Mouse (Mus musculus): ENCODE measurements around the gene Cyp2g1. TPM values are rescaled to one million over a fixed set of nuclear protein-coding genes. Genes with fewer than 3 reads are reported as not detected.
"Not testable (repeated sequence)": the region's sequence is repeated elsewhere in the genome, so short reads cannot be mapped to it uniquely, and the experiment has no call there.

The Cyp2g1 gene
- polyA plus RNA-seq, 1 experiment from 2014 or later = not detected

DNA sequence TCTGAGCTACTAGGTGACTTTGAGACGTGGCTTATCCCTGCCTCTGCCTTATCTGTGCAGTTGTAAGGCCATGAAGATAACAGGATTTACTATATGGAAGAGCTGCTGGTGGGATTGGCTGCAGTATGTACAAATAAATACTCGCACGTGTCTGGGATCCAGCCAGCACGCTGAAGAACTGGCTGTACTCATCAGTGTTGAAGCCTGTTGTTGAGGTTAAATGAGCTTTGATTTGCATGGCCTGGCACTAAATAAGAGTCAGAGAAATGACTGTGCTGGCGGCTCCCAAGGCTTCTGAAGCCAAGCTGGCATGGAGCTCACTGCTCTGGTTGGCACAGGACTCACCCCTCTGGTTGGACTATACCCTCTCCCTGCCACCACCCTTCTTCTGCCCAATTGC, 25.5 kb upstream of the Cyp2g1 start:
- WGBS = 72% methylated on average over 5 of the region's 5 CpGs
- H3K9me3 ChIP-seq = no peaks in the 10 kb centered on the region
- H3K4me1 ChIP-seq (replicated peaks) = no peaks in the 10 kb centered on the region
- ATAC-seq (ENCODE audit: insufficient number of reproducible peaks, insufficient read depth, low FRiP score, low TSS enrichment, low read depth) = no peak
- H3K36me3 ChIP-seq = no peaks in the 10 kb centered on the region
- H3K9ac ChIP-seq (replicated peaks) = no peak overlapping the region
- H3K27ac ChIP-seq = no peak overlapping the region
- H3K27me3 ChIP-seq = peaks cover 7% of the 10 kb centered on the region; the same call in 1 of the 2 replicates
- no peak overlapping the region for H3K4me3 ChIP-seq (replicated peaks)
- no peak overlapping the region for H3K4me2 ChIP-seq

DNA sequence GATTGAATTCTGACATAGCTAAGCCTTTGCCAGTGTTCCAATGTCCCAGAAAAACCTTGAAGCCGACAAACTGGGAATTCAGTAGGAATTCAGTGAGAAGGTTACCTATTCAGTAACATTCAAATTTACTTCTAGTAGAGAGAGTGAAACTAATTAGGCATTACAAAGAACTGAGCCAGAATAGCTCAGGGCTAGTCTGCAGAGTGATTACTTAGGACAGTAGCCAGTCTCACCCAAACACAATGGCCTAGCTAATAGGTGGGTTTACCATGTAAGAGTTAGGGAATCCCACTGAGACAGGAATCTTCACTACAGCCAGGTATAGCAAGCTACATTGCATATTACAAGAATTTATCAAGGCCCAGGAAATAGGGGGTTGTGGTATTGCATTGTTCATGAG, 22.7 kb upstream of the Cyp2g1 start:
- not testable (repeated sequence) for H3K4me1 ChIP-seq (replicated peaks); H3K9ac ChIP-seq (replicated peaks); H3K4me2 ChIP-seq; H3K27me3 ChIP-seq; H3K27ac ChIP-seq; H3K4me3 ChIP-seq (replicated peaks); ATAC-seq (ENCODE audit: insufficient number of reproducible peaks, insufficient read depth, low FRiP score, low TSS enrichment, low read depth); H3K36me3 ChIP-seq; H3K9me3 ChIP-seq
- 42% methylated on average over 1 of the region's 1 CpGs for WGBS

DNA sequence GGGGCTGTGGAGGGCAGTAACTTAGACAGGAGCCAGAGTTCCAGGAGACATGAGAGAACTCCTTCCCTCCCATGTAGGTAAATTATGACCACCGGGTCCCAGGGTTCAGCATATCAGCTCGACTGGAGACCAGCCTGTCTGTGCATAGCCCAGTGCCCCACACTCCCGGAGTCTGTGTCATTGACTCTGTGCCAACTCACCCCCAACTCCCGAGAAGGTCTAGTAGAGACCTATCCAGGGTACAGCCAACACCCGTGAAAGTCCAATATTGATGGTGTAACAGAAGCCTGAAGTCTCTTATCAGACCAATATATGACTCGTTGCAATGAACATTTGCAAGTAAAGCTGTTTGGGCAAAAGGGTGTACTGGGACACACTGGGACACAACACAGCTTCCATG, 18.7 kb upstream of the Cyp2g1 start:
- Histone ChIP-seq H3K27me3 (no peaks in the 10 kb centered on the region), H3K4me2 (no peak overlapping the region), H3K27ac (no peak overlapping the region), H3K4me1 (replicated peaks) (no peaks in the 10 kb centered on the region), H3K4me3 (replicated peaks) (no peak overlapping the region), H3K9me3 (no peaks in the 10 kb centered on the region; the same call in 1 of the 2 replicates), H3K9ac (replicated peaks) (no peak overlapping the region), H3K36me3 (no peaks in the 10 kb centered on the region)
- no peak for ATAC-seq (ENCODE audit: insufficient number of reproducible peaks, insufficient read depth, low FRiP score, low TSS enrichment, low read depth)
- 76% methylated on average over 6 of the region's 6 CpGs for WGBS

DNA sequence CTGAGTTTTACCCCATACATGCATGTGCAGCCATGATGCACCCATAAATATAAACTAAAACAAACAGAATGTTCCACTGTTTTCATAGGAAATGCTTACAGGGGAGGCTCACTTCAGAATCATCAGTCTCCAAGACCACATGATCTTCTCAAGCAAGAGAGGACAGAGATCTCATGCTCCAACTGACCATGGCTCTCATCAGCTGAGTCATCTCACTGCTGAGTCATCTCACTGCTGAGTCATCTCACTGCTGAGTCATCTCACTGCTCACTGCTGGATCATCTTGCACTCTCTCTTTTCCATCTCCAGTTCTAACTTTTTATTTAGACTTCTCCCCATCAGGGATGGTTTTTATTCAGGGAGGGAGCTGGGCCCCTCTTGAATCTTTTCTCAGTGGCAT, 8.6 kb upstream of the Cyp2g1 start:
- H3K4me2 ChIP-seq = no peak overlapping the region
- H3K4me3 ChIP-seq (replicated peaks) = no peak overlapping the region
- no peak overlapping the region for H3K9ac ChIP-seq (replicated peaks)
- no peaks in the 10 kb centered on the region for H3K27me3 ChIP-seq
- H3K9me3 ChIP-seq = 0 out of 2 replicates have a peak, but pooled peaks cover 7% of the 10 kb centered on the region
- no peaks in the 10 kb centered on the region for H3K4me1 ChIP-seq (replicated peaks)
- ATAC-seq (ENCODE audit: insufficient number of reproducible peaks, insufficient read depth, low FRiP score, low TSS enrichment, low read depth) = no peak
- no peak overlapping the region for H3K27ac ChIP-seq
- H3K36me3 ChIP-seq = no peaks in the 10 kb centered on the region

DNA sequence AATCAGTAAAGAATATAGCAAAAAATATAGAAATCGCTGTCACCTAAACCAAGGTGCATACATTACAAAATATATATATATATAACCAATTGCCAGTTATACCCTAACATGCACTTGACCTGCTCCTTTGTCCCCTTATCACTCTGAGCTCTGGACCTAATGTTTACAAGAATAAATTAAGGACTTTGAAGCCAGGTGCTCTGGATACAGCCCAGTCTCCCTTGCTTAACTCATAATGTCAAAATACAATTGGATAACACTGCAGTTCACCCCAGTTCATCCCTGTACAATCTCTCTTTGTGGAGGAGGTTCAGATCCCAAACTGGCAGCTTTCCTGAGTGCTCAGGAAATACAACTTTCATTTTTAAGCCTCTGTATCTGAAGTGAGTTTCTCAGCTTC, 7.7 kb upstream of the Cyp2g1 start:
- Histone ChIP-seq H3K9me3 (no peaks in the 10 kb centered on the region), H3K27ac (no peak overlapping the region), H3K9ac (replicated peaks) (no peak overlapping the region), H3K4me3 (replicated peaks) (no peak overlapping the region), H3K36me3 (no peaks in the 10 kb centered on the region), H3K4me1 (replicated peaks) (no peaks in the 10 kb centered on the region), H3K27me3 (no peaks in the 10 kb centered on the region), H3K4me2 (no peak overlapping the region)
- ATAC-seq (ENCODE audit: insufficient number of reproducible peaks, insufficient read depth, low FRiP score, low TSS enrichment, low read depth) = no peak
- WGBS = 97% methylated on average over 1 of the region's 1 CpGs

DNA sequence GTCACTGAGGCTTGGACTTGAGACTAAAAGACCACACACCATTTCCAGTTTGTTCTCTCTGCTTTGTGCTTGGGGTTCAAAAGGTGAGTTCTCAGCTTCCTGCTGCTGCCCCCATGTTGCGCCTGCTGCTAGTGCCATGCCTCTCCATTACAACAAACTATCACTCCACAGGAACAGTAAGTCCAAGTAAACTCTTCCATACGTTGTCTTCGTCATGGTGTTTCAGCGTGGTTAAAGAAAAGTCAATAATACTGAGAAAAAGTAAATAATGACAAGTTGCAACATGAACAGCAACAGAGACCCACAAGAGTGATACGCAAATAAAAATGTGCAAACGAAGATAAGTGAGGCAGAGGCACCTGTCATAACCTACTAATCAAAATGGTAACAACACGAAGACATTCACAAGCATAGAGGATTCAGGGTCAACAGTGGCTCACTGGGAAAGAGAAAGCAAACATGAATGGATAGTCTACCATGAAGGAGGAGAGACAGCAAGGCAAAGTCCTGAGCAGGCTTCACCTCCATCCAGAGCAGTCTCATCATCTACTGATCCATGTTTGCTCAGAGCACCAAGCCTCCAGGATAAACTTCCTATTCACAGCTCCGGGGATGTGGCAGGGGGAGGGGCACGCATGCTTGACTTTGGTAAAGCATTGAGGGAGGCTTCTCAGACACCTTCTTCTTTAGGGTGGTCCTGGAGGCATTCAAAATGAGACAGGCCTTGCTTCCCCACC, 23.0 kb downstream of the Cyp2g1 start:
- H3K4me1 ChIP-seq (replicated peaks); H3K9ac ChIP-seq (replicated peaks); H3K27me3 ChIP-seq; H3K27ac ChIP-seq; H3K36me3 ChIP-seq; H3K9me3 ChIP-seq; H3K4me2 ChIP-seq; ATAC-seq (ENCODE audit: insufficient number of reproducible peaks, insufficient read depth, low FRiP score, low TSS enrichment, low read depth); H3K4me3 ChIP-seq (replicated peaks): not testable (repeated sequence)
- 86% methylated on average over 9 of the region's 9 CpGs for WGBS

DNA sequence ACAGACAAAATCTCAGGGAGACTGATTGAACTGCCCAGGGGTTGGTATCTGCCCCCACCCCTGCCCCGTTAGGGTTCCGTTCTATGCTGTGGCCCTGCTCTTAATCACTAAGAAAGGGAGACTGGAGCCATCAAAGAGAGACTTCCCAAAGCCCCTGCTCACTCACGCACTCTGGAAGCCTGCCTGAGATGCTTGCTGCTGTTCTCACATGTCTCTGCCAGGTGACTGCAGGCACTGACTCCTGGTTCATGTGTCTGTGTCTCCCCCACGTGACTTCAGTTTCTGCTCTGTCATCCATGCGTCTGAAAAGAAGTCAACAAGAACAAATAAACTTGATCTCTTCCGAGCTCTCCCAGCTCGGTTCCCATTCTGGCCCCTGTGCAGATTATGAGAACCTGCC, 24.0 kb downstream of the Cyp2g1 start:
- H3K4me2 ChIP-seq; H3K9me3 ChIP-seq; H3K4me1 ChIP-seq (replicated peaks); H3K4me3 ChIP-seq (replicated peaks); H3K27ac ChIP-seq; H3K27me3 ChIP-seq; H3K36me3 ChIP-seq; ATAC-seq (ENCODE audit: insufficient number of reproducible peaks, insufficient read depth, low FRiP score, low TSS enrichment, low read depth); H3K9ac ChIP-seq (replicated peaks): not testable (repeated sequence)
- WGBS = 83% methylated on average over 7 of the region's 7 CpGs

DNA sequence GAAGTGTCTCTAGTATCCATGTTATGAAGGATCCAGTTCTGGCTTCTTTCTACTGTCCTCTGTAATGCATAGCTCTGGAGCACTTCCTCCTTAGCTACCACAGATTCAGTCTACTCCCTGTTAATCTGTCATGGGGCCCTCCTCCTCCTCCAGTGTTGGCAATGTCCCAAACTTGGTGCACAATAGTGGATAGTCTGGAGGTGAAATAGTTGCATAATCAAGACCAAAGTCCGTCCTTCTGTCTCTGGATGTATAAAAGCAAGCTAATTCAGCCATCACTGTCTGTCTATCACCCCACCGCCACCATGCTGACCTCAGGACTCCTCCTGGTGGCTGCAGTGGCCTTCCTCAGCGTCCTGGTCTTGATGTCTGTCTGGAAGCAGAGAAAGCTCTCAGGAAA, 26.4 kb downstream of the Cyp2g1 start, which contains the start of gene Cyp2a5:
TSS of gene Cyp2a5 (plus strand) at position 247 of the 400 bp plus-strand sequence.
- not testable (repeated sequence) for H3K9ac ChIP-seq (replicated peaks); H3K27ac ChIP-seq; H3K27me3 ChIP-seq; H3K4me2 ChIP-seq; H3K36me3 ChIP-seq; H3K9me3 ChIP-seq; H3K4me1 ChIP-seq (replicated peaks); H3K4me3 ChIP-seq (replicated peaks); ATAC-seq (ENCODE audit: insufficient number of reproducible peaks, insufficient read depth, low FRiP score, low TSS enrichment, low read depth)
- 70% methylated on average over 3 of the region's 3 CpGs for WGBS

DNA sequence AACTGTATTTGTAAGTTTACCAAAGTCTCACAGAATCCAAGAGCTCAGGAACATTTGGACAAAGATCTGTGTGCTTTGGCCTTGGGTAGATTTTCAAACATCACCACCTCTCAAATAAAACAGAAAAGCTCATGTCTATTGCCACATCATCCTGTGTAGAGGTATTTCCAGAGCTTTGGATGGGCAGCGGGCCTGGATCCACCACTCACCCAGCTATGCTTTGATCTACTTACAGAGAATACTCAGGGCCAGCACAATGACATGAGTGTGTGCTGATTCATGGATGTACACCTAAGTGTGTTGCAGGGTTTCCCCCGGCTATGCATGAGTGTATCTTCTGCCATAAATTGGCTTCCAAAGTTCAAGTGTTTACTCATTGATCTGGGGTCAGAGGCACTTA, 34.7 kb downstream of the Cyp2g1 start:
- not testable (repeated sequence) for ATAC-seq (ENCODE audit: insufficient number of reproducible peaks, insufficient read depth, low FRiP score, low TSS enrichment, low read depth)

DNA sequence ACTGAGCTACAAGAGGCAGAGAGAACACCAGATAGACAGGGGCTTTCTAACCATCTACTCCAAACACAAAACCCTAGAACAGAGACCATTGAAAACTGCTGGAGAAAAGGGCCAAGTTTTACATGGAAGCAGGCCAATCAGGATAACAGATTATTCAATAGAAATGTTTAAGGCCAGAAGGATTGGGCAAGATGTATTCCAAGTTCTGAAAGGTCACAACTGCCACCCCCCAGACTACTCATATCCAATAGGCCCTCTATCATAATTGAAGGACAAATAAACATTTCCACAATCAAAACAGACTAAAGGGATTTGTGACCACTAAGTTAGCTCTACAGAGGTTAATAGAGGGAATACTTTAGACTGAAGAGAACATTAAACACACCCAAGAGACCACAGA, 41.4 kb downstream of the Cyp2g1 start:
- not testable (repeated sequence) for H3K9ac ChIP-seq (replicated peaks)

More for the DNA sequence above, 34.7 kb downstream of the Cyp2g1 start:
- H3K4me3 ChIP-seq (replicated peaks); H3K27ac ChIP-seq; H3K36me3 ChIP-seq; H3K9ac ChIP-seq (replicated peaks); H3K4me2 ChIP-seq; H3K27me3 ChIP-seq; H3K9me3 ChIP-seq; H3K4me1 ChIP-seq (replicated peaks): not testable (repeated sequence)
- WGBS = 93% methylated on average over 2 of the region's 2 CpGs

More for the DNA sequence above, 41.4 kb downstream of the Cyp2g1 start:
- H3K4me3 ChIP-seq (replicated peaks); H3K27me3 ChIP-seq; H3K27ac ChIP-seq; H3K4me1 ChIP-seq (replicated peaks); H3K4me2 ChIP-seq; H3K9me3 ChIP-seq; ATAC-seq (ENCODE audit: insufficient number of reproducible peaks, insufficient read depth, low FRiP score, low TSS enrichment, low read depth); H3K36me3 ChIP-seq: not testable (repeated sequence)

Measured in limb, embryonic 12.5 days (tissue).